Mouse (Mus musculus): Measurements from ENCODE around the gene Tmem62. TPM values are rescaled to one million over a fixed set of nuclear protein-coding genes. Genes with fewer than 3 reads are reported as not detected.

The Tmem62 gene
- 8.6 TPM for polyA plus RNA-seq (2014; fragmentation: Illumina TruSeq; extraction: RNeasy Lipid Tissue Mini Kit (QIAGEN cat#74804); ENCODE audit: insufficient read depth, low read depth, low replicate concordance)

DNA sequence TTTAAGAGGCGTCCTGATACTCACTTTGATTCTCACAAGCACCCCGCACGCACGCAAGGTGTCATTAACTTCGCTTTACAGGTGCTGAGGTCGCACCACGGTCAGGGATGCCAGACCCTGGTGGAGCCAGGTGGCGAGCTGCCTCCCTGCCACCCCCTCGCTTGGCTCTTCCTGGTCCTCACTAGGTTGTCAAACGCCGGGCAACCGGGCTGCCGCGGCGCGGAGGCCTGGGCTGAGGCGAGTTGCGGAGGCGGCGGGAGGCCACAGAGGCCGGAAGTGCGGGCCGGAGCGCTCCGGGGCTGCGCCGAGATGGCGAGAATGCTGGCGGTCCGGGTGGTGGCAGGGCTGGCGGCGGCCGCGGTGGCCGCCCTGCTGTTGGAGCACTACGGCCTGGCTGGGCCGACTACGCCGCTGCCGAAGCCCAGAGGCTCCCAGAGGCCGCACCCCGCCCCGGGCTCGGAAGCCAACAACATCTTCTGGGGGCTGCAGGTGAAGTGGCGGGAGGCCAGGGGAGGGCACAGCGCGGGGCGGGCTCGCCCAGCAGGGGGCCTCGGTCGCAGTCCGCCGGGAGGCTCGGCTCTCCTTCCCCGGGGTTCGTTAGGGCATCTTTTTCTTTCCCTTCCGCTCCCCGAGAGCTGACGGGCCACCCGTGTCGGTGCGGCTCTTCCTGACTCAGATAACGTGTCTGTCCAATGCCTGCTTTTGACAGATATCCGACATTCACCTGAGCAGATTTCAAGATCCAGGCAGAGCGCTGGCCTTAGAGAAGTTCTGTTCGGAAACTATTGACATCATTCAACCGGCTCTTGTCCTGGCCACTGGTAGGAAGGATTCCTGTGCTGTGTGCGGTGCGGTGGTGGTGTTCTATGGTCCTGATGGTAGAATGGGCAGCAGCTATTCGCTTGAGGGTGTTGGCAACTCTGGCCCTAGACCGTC, at the start of gene Tmem62:
Gene Tmem62, plus strand, starts transcription at position 28 of the 936 bp plus-strand sequence.

DNA sequence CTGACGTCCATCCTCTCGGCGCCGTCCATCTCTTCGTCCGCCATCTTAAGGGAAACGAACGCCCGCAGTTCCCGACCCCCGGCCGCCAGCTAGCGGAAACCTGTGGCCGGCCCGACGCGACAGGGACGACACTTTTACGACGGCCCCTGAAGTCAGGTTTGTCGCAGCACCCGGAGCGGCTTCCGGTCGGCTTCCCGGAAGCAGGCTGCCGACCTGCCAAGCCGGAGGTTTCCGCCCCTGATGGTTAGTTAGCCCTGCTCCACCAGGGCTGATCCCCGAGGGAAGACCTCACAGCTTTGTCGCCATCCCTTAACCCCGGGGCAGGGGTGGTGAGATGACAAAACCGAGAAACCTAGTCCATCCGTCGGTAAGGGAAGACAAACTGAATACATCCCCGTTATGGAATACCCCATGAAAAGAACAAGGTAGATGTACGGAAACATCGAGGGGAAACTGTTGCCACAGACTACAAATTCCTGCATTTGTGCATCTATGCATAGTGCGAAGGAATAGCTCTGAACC, 6.2 kb upstream of the Tmem62 start, which contains the start of gene Ubr1:
Gene Ubr1, minus strand, starts transcription at position 157 of the 522 bp plus-strand sequence.

DNA sequence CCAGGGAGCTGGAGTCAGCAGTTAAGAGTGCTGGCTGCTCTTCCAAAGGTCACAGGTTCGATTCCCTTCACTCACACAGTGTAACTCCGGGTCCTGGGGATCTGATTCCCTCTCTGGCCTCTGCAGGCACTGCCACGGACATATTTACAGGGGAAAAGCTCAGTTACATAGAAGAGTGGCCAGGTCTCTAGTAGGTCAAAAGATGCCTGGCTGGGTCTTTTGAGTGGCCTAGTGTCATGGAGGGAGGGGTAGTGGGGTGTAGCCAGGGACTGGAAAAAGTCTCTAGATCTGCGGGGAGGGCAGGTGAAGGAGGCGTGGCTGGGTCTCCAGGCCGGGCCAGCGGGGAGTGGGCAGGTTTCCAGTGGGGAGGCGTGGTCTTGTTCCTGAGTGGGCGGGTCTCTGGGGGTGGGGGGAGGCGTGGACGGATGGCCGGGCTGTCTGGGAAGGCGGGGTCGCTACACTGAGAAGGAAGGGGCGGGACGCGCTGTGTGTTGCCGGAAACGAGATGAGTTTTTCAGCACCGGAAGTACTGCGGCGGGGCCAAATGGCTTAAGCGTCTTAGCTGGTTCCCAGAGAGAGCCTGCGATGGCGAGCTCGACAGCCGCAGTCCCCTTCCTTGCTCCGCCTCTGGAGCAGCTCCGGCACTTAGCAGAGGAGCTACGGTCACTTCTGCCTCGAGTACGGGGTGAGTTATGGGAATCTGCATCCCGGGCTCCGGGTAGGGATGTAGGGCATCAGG, 31.3 kb downstream of the Tmem62 start, which contains the start of gene Ccndbp1:
Gene Ccndbp1, plus strand, starts transcription at position 479 of the 739 bp plus-strand sequence.

DNA sequence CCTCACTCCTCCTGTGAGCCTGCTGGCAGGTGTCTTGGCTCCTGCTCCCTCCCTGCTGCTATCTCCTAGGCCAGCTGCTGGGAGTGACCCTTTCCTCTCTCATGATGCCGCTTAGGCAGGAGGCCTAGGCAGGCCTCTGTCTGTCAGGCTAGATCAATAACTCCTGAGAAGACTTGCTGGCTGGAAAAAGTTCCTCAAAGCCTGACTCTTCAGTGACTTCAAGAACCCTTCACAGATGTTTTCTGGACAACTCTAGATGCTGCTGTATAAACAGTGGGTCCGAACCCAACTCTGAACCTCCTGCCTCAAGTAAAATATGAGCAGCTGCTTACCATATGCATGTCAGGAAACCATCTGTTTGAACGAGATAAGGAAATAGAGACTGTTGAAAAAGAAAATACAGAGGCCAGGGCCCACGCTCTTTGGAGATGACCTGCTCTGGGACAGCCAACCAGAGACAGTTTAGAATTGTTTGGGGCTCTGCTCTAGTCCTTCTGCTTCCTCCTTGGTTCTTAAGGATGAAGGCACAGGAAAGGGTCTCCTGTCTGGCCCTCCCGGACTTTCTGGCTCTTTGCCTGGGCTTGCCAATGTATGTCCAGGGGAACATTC, 60.0 kb downstream of the Tmem62 start, which contains the start of gene Epb42:
Gene Epb42, minus strand, starts transcription at position 340 of the 609 bp plus-strand sequence.

Other genes starting within 250 kb of the Tmem62 start
- 4.9 TPM for gene Cdan1, start 126.9 kb upstream of the Tmem62 start, polyA plus RNA-seq (2014; fragmentation: Illumina TruSeq; extraction: RNeasy Lipid Tissue Mini Kit (QIAGEN cat#74804); ENCODE audit: insufficient read depth, low read depth, low replicate concordance)
- gene Ttbk2, start 126.4 kb upstream of the Tmem62 start, polyA plus RNA-seq (2014; fragmentation: Illumina TruSeq; extraction: RNeasy Lipid Tissue Mini Kit (QIAGEN cat#74804); ENCODE audit: insufficient read depth, low read depth, low replicate concordance), result 2.0 TPM
- 8.3 TPM for gene Ubr1, start 6.3 kb upstream of the Tmem62 start, polyA plus RNA-seq (2014; fragmentation: Illumina TruSeq; extraction: RNeasy Lipid Tissue Mini Kit (QIAGEN cat#74804); ENCODE audit: insufficient read depth, low read depth, low replicate concordance)
- 45.0 TPM for gene Ccndbp1, start 31.4 kb downstream of the Tmem62 start, polyA plus RNA-seq (2014; fragmentation: Illumina TruSeq; extraction: RNeasy Lipid Tissue Mini Kit (QIAGEN cat#74804); ENCODE audit: insufficient read depth, low read depth, low replicate concordance)
- not detected for gene Epb42, start 60.1 kb downstream of the Tmem62 start, polyA plus RNA-seq (2014; fragmentation: Illumina TruSeq; extraction: RNeasy Lipid Tissue Mini Kit (QIAGEN cat#74804); ENCODE audit: insufficient read depth, low read depth, low replicate concordance)
- not detected for gene Tgm5, start 108.8 kb downstream of the Tmem62 start, polyA plus RNA-seq (2014; fragmentation: Illumina TruSeq; extraction: RNeasy Lipid Tissue Mini Kit (QIAGEN cat#74804); ENCODE audit: insufficient read depth, low read depth, low replicate concordance)
- gene Tgm7, start 132.8 kb downstream of the Tmem62 start, polyA plus RNA-seq (2014; fragmentation: Illumina TruSeq; extraction: RNeasy Lipid Tissue Mini Kit (QIAGEN cat#74804); ENCODE audit: insufficient read depth, low read depth, low replicate concordance), result not detected
- gene Adal, start 163.4 kb downstream of the Tmem62 start, polyA plus RNA-seq (2014; fragmentation: Illumina TruSeq; extraction: RNeasy Lipid Tissue Mini Kit (QIAGEN cat#74804); ENCODE audit: insufficient read depth, low read depth, low replicate concordance), result 4.8 TPM
- gene Lcmt2, start 163.6 kb downstream of the Tmem62 start, polyA plus RNA-seq (2014; fragmentation: Illumina TruSeq; extraction: RNeasy Lipid Tissue Mini Kit (QIAGEN cat#74804); ENCODE audit: insufficient read depth, low read depth, low replicate concordance), result 7.9 TPM
- gene Tubgcp4, start 193.6 kb downstream of the Tmem62 start, polyA plus RNA-seq (2014; fragmentation: Illumina TruSeq; extraction: RNeasy Lipid Tissue Mini Kit (QIAGEN cat#74804); ENCODE audit: insufficient read depth, low read depth, low replicate concordance), result 7.2 TPM
- gene Zscan29, start 194.1 kb downstream of the Tmem62 start, polyA plus RNA-seq (2014; fragmentation: Illumina TruSeq; extraction: RNeasy Lipid Tissue Mini Kit (QIAGEN cat#74804); ENCODE audit: insufficient read depth, low read depth, low replicate concordance), result 6.5 TPM